Mouse (Mus musculus) brain, embryonic 18.5 days (tissue): Measurements from ENCODE around the gene Tmem132c.
A peak's percentile ranks its signal among the peaks of the same experiment; 100 is the strongest.

ENCODE experiments used
- DNase-seq: peaks from one replicate; pipeline ENCODE4 v3.0.0-alpha.2; 2012; ENCODE audit warnings: low read depth, low spot score

Tmem132c gene

DNA sequence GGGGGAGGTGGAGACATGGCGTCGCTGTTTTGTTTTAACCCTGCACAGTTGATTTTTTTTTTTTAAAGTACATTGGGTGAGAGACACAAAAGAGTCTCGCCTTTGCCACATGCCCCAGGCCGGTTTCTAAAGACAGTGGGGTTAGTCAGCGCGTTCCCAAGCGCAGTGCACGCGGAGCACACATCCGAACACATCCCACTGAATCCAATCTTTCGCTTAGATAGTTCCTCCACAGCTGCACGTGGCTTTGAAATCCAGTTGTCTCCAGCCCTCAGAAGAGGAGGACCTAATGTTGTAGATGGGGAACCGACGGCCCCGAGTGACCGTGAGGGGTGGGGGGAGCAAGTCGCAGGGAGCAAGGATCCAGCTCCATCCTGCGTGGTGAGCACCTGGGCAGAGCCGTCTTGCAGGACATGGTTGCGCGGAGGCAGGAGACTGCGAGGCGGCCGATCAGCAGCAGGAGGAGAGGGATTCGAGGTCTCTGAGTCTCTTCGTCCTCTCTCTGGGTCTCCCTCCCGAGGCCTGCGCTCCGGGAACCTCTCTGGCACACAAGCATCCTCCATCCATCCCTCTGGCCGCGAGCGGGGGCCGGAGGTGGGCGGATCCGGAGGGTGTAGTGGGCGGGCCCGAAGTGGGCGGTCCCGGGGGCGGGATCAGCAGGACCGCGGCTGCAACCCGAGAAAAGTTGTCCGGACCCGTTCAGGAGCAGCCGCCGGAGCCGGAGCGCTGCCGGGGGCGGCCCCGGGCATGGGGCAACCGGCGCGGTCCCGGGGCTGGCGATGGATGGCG lies at the start of gene Tmem132c:
Tmem132c (plus strand) TSS at position 673 of the 789 bp plus-strand sequence.
- DNase-seq = no peak

DNA sequence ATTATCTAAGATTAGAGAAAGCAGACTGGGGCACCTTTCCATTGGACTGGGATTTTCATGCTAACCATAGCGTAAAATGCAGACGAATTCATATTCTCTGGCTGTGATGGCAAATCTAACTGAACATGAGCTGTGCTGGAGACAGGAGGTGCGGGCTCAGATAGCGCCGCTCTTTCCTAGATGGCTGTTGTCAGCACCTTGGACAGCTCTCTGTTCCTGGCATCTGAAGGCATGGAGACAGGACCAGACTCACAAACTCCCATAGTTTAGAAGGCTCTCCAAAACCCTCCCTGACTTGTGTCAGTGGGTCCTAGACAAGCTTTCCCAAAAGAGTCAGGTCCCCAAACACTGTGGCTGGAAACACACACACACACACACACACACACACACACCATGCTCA lies 49.7 kb upstream of the Tmem132c start:
- DNase-seq = no peak

DNA sequence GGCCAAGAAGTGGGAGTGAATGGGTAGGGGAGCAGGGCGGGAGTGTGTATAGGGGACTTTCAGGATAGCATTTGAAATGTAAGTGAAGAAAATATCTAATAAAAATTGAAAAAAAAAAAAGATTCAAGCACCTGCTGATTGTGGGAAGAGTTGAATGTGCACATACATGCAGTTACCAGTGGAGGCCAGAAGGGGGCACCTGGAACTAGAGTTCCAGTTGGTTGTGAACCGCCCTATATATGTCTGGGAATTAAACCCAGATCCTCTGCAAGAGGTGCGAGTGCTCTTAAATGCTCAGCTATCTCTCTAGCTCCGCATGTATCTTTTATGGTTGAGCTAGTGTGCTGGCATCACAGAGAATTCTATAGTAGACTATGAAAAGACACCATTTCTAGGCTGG lies 42.8 kb upstream of the Tmem132c start:
- DNase-seq = no peak

DNA sequence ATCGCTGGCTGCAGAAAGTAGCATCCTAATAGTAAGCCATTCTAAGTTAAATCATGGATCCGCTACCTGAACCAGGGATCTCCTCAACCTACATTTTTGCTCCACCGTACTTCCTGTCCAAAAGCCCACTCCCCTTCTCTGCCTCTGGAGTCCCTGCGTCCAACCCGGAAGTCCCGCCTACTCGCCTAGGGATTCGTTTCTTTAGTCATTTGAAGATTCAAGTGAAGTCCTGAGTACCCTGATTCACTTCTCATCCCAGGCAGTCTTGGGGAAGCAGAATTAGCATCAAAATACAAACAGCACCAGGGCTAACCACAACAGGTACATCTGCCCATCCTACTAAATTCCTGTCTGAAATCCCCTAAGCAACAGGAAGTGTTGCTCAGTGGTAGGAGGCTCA lies 36.7 kb upstream of the Tmem132c start:
- DNase-seq = no peak

DNA sequence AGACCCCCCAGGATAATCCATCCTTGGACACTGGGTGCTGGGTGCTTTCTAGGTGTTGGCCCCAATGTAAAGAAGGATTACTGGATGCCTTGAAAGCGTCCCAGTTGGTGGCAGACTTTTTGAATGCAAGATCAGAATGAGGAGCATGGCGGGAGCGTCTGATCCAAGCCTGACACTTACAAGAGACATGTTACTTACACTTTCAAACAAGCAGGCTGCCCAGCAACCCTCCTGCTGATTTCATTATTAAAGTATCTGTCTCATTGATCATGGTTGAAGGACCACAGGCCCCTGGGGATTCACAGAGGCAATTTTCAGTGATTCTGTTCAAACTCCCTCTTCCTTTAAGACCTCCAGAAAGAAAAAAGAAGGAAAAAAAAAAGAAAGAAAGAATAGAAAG lies 25.2 kb upstream of the Tmem132c start:
- DNase-seq = no peak

DNA sequence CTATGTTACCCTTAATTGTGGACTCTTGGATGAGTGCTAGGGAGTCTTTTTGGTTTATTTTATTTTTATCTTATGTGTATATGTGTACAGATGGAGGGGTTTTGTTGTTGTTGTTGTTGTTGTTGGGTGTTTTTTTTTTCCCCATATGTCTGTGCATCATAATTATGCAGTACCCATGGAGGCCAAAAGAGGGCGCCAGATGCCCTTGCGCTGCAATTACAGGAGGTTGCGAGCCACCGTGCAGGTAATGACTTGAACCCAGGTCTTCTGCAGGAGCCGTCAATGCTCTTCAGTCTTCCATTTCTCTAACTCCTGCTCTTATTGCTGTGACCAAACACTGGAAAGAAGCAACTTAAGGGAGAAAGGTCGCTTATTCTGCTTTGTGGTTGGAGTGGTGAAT lies 23.9 kb upstream of the Tmem132c start:
- DNase-seq = no peak

DNA sequence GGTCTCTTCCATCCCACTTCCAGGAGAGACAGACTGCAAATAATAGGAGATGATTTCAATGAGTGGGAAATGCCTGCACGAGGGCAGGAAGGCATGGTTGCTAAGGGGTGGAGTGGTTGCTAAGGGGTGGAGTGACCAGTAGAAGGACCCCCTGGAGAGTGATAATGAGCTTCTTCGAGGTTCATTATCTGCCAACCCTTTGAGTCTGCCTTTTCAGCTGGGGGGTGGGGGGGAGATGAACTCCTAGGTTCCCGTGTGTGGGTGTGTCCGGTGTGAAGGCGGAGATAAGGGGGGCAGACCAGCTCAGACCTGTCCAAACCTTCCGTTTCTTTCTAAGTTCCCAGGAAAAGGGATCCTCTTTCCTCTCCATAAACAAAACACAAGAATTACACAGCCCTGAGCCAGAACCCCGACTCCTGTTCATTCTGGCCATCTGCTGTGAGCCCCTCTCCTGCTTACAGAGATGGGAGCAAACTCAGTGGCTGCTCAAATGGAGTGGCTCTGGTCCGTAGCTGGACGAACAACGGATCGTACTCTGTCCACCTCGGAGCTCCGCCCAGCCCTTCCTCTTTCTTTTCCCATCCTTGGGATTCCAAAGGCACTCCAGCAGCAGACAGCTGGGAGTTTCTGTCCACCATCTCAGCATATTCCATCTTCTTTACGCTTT lies 13.5 kb upstream of the Tmem132c start:
- DNase-seq = no peak

DNA sequence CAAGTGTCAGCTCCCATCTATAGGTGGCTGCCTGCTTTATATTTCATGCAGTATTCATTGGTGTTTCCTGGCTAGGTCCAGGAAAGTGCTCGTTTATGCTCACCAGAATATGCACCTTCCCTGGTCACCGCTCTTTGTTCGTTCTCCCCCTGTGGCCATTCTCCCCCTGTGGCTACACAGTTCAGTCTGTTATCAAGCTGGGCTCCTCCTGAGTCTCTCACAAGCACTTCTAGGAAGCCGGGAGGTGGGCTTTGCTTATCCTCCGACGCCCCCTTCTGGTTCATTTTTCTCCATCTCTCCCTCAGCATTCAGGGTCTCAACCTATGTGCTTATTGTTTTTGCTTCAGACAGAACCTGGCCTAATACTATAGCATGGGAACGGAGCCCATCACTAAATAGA lies 6.9 kb upstream of the Tmem132c start:
- peak; percentile 50 for DNase-seq

DNA sequence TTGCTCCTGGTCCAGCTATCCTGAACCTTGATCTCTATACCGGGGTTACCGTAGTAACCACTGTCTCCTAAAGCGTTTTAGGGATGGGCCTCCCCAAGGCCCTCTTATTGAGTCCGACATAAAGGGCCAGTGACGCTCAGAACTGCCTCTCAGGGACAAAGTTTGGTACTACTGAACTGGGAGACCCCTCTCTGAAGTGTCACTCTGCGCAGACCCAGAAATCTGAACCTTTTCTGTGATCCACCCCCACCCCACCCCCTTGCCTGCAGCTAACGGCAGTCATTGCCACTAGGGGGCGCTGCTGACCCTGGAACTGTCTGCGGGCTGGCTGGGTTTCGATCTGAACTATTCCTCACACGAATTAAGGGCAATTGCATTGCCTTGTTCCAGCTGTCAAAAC lies 6.4 kb upstream of the Tmem132c start:
- DNase-seq = no peak

DNA sequence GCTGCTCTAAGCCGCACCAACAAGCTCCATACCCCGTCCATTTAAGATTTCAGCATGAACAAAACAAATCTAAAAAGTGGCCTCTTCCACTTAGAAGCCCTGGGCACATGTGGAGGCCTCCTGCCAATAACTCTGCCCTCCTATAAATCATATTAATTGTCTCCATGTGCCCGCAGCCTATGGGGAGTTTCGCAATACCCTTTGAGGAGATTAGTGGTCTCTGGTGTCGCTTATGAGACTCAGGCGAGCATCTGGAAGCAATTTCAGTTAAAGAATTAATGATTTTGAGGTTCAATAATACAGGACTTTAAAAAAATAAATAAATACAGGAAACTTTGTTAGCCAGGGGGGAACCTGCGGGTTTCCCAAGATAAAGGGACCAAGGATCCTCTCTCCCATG lies 1.9 kb upstream of the Tmem132c start:
- no peak for DNase-seq

DNA sequence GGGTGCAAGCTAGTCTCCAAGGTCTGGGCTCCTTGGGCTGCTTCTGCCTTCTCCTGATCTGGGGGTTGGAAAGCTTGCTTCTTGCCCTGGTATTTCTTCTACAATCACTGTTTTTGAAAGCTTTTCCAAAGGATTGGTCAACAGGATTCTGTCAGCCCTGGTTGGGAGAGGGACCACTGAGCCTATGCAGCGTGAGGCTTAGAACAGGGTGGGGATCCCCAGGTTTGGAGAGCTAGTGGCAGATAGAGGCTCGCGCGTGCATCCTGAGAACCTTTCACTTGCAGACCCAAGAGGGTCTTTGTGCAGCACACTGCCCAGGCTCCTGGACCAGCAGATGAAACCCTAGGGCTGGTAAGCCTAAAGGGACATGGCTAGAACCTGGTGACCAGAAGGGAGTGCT lies 962 bp upstream of the Tmem132c start:
- no peak for DNase-seq

DNA sequence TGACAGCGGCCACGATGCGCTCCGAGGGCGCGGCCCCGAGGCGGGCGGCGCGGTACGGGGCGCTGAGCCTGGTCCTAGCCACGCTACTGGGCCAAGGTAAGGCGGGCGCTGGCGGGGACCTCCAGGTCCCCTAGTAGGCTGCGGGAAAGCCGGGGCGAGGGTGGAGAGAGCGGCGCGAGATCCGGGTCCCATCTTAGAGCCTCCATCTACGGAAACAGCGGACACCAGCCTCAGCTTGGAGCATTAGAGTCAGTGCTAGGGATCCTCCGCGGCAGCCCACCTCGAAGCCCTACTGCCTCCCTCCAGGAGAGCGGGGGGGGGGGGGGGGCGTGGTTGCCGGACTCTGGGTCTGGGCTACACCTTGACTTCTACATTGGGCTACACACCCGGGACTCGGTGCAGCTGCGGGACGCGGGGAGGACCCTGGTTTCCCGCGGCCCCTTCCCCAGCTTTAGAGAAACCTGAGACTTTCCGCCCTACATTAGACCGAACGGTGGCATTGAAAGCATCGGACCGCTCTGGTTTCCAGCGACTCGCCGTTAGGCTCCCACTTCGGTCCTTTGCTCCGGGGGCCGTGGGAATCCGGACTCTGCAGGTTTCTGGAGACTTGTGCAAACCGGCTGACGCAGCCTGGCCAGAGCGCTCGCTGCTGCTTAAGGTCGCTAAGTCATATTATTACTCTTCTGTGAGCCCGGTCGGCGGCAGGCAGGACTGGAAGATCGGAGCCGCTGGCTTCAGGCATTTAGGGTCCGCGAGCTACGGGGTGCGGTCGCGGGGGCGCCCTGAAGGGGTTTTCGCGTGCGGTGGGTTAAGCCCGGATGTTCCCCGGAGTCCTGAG lies 536 bp downstream of the Tmem132c start:
- DNase-seq = no peak

DNA sequence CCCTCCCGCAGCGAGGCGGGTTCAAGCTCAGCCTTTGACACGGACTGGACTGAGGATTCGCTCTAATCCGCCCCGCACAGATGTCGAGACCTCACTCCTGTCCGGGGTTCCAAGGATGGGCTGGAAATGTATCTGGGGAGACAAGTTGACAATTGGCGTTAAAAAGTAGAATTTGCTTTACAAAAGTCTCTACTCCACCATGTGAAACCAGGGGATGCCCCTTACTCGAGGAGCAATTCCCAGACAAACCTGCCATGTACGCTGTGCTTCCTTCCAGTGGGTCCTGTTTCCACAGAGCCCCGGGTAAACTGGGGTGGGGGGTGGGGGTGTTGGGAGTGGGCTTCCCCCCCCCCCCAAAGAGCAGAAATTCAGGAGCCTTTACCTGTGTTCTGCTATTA lies 1.2 kb downstream of the Tmem132c start:
- DNase-seq = no peak

DNA sequence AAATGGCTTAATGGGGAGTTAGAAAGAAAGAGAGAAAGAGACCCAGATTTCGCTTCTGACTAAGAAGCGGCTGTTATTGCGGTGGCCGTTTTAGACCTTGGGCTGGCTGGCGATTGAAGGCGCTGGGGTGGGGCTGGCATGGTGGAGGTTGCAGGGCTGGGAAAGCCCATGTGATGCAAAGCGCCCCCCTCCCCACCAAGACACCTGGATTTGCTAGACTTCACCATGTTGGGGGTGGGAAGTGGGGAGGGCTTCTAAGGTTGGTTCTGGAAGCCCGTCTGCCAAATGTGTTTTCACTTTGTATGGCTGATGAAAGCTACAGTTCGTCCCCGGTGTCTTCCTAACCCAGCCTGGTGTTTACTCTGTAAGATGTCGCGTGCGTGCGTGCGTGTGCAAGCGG lies 1.6 kb downstream of the Tmem132c start:
- no peak for DNase-seq

DNA sequence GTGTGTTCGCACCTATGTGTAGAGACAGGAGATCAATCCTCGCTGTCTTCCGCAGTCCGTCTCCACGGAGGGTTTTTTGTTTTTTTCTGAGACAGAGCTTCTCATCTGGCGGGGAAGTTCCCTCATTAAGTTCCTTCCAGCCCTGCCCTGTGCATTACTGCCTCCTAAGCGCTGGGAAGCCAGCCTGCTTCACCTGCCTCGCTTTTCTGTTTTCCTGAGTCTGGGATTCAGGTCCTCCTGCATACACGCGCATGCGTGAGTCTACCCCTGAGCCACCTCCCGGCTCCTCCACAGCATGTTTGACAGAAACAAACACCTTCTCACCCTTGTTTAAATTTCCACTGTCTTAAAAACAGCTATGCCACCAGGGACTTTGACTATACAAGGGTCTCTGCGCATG lies 2.0 kb downstream of the Tmem132c start:
- DNase-seq = no peak

DNA sequence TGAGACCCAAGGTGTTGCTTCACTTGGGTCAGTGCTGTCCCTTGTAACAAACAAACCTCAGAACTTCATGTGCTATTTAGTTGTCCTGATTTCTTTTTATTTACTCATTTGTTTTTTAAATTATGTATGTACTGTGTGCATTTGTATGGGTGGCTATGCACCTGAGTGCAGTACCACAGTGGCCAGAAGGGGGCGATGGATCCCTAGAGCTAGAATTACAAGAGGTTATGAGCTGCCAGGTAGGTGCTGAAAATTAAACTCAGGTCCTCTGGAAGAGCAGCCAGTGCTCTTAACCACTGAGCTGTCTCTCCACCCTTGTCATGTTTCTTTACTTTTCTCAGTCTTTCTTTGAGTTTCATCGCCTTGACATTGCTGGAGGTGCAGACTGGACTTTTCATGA lies 11.7 kb downstream of the Tmem132c start:
- no peak for DNase-seq

DNA sequence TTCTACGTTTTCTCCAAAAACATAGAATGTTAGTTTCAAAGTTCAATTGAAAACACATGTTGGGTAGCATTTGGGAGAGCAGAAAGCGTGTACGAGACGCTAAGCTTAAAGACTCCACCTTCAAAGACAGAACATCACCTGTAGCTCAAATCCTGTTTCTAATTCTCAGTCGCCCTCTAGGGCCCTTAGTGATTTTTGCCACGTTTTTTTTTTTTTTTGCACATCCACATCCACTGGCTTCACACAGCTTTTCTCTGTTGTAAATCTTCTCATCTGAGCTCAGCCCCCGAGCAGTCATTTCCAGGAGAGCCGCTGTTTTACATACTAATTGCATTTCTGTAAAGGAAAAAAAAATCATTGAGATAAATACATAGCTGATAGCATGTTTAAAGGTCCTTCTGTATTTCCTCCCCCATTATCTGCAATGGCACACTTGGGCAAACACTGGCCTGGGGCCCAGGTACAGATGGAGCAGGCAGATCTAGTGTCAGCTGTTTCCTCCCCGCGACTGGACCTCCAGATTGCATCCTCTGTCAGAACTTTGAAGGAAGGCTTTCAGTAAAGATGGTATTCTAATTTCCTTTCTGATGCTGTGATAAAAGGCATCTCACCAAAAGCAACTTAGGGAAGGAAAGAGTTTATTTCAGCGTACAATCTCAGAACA lies 15.5 kb downstream of the Tmem132c start:
- DNase-seq = no peak

DNA sequence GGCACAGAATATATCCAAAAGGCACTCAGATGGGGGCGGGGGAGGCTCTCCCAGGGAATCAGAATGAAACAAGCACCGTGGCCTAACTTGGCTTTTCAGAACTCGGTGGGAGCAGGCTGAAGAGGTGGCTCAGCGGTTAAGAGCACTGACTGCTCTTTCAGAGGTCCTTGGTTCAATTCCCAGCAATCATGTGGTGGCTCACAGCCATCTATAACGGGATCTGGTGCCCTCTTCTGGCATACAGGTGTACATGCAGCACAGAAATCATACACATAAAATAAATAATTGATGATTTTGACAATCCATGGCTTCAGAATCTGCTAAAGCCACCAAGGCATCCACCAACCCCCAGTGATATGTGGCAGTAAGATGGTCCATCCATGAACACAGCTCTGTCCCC lies 20.5 kb downstream of the Tmem132c start:
- DNase-seq = no peak

DNA sequence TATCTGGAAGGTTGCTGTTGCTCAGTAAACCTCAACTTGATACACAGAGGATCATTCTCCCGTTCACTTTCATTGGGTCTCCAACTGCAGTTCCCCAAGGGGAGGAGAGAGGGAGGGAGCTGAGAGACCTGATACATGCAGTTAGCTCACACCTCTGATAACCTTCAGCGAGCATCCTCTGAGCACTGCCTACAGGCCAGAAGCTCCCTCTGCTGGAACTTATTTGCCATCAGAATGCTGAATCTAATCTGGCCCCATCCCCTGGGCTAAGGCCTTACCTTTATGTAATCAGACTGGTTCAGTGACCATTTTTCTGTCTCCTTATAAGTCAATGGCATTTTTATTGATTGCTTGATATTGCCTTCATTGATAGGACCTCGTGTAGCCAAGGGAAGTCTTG lies 29.5 kb downstream of the Tmem132c start:
- no peak for DNase-seq

DNA sequence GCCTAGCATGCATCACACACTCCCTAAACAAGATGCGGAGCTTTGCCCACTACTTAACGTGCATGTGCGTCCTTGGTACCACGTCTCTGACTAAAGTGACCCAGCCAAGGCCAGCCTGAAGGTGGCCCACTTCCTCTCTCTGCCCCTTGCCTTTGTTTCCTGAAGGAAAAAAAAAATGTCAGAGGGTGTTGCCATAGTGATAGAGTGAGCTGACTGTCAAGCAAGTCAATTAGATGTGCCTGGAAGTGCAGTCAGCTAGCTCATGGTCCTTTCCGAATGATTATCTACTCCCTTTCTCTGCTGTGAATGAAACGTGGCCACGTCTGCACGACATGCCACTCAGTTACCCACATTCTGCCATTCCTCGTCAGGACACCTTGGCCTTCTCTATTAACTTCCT lies 37.9 kb downstream of the Tmem132c start:
- DNase-seq = no peak

DNA sequence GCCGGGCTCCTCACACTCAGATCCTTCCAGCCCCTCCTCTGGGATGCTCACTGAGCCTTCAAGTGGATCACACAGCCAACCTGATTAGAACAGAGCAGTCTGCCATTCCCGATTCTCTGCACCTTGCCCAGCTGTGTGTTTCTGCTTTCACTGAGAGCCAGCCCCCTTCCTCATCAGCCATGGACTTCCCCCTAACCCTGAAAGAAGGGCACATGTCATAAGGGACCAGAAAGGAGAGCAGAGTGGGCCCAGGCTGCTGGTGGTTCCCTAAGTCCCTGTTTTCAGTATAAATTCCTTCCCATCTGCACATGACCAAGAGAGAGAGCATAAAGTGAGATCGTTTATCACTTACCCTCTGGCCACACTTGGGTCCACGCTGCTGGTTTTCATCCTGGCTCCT lies 39.6 kb downstream of the Tmem132c start:
- DNase-seq = no peak

DNA sequence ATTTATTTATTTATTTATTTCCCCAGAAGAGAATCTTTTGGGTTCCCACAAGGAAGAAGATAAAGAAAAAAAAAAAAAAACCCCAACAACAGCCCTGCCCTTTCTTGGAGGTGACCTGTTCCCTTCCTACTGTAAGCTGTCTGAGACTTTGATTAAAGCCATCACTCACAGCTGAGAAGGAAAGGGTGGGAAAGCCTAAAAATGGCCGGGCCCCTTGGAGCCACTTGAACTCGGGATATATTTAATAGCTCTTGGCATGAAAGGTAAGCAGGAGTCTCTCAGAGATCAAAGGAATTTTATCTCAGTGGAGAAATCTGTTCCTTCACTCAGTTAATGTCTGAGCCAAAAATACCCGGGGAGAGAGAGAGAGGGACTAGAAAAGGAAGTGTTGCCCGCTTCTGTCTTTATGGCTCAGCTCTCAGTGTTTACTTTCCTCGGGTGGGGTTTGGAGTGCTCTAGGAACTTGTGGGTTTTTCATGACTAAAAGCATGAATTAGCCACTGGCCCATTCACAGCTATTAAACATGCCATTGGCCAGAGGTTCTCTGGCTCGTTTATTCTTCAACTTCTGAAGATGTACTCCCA lies 41.0 kb downstream of the Tmem132c start:
- no peak for DNase-seq
